Mouse (Mus musculus) mouse embryonic stem cell (cell line): ENCODE data around the gene Plcl1.
"Not testable (repeated sequence)": the region's sequence is repeated elsewhere in the genome, so short reads cannot be mapped to it uniquely, and the experiment has no call there.

Experiments used
- in situ Hi-C, 2 experiments: fragments of 300-500 bp; cut with MboI; formaldehyde crosslinking; loops; 1 replicate in 1 of 2; 3 replicates in 1 of 2; pipeline ENCODE4 v1.14.3; 2019 to 2020; ENCODE audit warnings: low sequenced_read_pairs in 2 of 2, low pct_unique_long_range_greater_than_20kb in 1 of 2, mixed read lengths in 1 of 2; ENCODE audit not compliant: unreplicated experiment in 1 of 2

The Plcl1 gene

DNA sequence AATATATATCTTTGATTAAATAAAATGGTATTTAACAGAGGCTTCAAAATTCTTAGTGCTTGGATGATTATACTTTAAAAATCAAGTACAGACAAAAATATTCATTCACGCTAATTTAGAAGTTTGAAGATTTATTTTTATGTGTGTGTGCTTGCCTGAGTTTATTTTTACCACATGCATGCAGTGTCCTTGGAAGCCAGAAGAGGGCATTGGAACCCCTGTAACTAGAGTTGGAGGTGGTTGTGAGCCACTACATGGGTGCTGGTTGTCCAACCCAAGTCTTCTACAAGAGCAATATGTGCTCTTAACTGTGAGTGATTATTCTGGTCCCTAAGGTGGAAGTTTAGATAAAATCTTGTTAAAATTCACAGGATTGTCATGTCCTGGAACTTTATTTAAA is 24.0 kb downstream of the Plcl1 start:
- in situ Hi-C loops: no loop called here

DNA sequence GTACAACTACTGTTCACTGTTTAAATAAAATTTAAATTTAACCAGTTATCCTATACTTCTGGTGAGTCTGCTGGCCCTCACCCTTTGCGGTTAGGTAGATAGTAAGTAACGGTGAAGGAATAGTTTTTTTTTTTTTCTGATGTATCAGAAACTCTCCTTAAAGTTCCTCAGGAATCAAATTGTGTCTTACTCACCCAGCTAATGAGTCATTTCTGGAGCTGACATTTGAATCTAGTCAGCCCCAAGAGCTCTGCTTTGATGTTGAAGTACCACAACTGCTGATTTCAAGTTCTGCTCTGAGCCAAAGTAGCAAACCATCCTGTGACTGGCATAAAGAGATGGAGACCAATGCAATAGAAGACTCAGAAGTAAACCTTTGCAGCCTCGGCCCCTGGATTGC is 24.9 kb downstream of the Plcl1 start:
- in situ Hi-C loops: no loop called here

DNA sequence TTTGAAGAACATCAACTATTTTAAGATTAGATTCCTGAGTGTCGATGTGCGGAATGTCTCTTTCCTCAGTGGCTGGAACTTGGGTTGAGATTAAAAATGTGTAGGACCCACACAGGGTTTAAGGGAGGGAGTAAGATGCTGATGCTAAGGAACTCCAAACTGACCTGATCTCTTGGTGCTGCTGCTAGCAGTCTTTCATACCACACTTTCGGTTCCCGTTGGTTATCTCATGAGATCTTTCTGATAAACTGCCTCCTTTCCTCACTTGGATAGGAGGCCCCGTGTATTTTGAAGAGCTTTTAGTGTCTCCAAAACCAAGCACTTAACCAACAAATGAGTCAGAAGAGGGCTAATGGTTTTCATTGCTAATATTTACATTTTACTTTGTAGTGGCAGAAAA is 30.9 kb downstream of the Plcl1 start:
- in situ Hi-C loops: no loop called here

DNA sequence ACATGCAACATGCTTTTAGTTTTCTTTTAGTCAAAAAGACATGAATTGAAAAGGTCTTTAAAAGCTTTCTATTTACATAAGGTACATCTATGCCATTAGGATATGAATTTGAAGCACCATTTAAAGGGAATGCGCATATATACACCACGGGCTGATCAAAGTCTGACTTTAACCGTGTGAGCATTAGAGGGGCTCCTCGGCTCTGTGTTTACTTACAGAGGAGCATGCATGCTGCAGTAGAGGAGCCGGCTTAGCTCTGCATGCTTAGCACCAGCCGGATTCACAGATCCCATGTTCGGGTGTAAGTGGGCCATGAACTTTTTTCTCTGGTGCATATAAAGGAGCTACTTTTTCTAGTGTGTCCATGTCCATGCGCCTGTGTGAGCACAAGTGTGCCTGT is 31.4 kb downstream of the Plcl1 start:
- in situ Hi-C loops: no loop called here

DNA sequence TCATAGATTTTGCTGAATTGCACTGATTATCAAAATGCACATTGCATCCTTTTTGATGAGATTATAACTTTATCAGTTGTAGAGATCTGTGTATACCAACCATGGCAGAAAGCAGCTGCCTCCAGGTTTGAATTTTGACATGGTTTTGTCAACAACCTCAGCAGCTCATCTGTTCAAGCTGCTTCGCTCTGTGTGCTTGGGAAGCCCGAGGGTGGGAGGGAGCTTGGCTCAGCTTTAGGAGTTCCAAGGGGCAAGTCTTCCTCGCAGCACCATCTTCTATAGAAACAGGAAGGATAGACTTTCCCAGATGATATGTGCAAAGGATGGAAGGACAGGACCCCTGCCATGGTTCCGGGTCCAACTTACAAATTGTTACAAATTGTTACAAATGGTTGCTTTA is 32.9 kb downstream of the Plcl1 start:
- in situ Hi-C loops: no loop called here

DNA sequence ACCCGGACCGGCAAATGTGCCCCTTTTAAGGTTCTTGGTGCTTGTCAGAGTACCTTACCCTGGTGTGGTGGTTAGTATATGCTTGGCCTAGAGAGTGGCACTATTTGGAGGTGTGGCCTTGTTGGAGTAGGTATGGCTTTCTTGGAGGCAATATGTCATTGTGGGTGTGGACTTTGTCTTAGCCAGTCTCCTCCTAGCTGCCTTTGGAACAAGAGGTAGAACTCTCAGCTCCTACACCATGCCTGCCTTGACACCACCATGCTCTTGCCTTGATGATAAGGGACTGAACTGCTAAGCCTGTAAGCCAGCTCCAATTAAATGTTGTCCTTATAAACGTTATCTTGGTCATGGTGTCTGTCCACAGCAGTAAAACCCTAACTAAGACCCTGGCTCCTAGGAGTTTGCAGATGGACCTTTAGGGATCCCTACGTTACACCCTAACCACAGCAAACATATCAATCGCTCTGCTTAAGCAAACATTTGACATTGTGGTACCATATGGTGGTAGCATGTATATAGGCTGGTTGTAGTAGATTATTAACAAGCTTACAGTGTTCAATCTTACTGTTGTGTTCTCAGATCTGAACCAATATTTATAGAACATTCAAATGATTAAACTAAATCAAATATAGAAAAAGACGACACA is 39.4 kb downstream of the Plcl1 start:
- in situ Hi-C loops: no loop called here

DNA sequence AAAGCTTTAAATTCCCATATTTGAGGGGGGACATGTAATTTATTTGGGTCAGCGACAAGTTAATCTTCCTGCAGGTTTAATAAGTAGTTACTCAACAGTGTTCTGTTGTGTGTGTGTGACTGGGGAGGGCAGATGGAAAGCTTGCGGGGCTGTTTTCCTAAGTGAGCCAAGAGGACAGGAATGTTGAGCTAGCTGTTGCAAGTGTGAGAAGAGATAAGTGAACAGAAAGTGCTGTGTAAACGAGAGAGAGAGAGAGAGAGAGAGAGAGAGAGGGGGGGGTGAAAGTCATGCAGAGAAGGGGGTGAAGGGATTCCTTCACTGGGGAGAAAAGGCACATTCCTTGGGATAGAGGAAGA is 39.9 kb downstream of the Plcl1 start:
- in situ Hi-C loops: no loop called here

DNA sequence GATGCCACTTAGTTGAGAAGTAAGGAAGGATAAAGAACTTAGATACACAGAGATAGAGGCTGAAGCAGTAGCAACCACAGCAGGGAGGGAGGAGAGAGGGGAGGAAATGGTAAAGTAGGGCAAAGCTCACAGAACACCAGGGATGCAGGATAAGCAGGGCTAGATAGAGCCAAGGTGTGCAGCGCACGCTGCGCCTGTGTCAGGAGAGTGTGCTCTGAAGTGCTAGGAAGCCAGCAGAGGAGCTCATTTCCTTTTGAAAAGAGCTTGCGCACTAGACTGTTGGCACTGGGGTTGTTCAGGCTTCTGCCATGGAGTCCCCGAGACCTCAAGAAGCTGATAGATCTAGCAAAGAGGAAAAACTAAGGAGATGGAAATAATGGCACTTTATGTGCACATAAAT is 40.6 kb downstream of the Plcl1 start:
- in situ Hi-C loops: no loop called here

DNA sequence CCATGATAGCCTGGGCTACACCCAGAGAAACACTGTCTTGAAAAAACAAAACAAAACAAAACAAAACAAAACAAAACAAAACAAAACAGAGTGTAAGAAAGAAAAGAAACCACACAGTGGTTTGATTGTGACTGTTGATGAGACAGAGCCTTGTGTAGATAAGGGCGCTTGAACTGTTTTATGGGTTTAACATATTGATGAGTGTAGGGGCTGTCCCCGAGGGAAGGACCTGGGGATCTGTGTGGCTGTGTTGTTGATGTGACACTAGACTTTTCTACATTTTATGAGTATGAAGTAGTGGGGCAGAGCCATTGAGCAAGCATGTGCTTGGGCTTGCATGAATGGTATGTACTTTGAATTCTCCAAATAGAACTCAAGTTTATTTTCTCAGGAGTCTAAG is 41.2 kb downstream of the Plcl1 start:
- in situ Hi-C loops: no loop called here

DNA sequence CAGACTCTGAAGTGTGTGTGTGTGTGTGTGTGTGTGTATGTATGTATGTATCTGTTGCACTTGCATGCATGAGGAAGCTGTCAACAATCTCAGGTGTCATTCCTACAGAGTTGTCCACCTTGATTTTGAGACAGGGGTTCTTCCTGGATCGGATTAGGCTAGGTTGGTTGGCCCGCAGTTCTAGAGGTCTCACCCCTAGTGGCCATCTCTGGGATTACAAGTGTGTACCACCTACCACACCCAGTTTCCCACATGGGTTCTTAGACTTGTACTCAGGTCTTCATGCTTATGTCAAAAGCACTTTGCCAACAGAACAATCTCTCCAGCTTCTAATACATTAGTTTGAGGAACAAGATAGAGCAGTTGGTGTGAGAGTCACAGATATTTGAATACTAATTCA is 41.9 kb downstream of the Plcl1 start:
- in situ Hi-C loops: no loop called here

DNA sequence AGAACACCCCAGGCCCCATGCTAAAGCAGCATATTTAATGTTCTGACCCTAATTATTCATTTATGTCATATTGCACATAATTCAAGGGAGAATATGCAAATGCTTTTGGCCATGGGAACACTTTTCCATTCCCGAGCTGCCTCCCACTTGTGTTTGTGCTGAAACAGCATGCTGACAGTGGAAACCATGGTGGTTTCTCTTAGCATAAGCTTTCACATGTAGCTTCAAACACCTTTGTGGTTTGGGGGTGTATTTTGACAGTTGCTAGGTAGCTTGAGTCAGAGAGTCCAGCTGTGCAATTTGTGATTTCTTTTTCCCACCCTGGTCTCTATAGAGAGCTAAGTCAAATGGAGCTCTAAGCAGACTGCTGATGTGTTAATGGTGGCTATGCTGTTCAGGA is 42.4 kb downstream of the Plcl1 start:
- in situ Hi-C loops: no loop called here

DNA sequence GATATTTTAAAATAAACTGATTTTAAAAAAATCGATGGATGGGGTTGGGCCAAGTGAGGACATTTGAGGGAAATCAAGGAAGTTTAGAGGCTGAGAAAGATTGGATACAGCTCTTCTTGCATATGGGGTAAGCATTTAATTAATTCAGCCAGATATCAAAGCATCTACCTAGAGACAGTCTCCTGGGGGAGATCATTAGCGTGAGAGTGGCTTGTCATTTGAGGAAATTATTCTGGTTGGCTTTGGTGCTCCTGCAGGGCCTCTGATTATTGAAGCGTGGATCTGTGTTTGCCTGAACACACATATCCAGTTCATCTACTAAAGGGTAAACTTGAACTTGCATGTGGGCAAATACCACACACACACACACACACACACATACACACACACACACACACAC is 44.1 kb downstream of the Plcl1 start:
- in situ Hi-C loops: no loop called here

DNA sequence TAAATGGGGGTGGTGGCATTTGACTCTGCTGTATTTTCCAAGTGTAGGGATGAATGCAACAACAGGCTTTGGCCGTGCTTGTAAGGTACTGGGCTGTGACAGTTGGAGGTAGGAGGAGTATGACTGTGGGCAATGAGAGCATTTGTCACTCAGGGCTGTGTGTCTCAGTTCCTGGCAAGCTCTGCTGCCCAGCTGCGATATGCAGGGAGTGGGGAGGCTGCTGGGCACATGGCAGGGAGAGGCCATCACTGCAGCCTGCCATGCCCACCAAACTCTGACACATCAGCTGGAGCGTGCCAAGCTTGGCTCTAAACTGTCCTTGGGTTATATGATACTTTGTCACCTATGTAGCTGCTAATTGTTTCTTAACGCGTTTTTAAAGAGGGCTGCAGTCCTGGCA is 48.4 kb downstream of the Plcl1 start:
- in situ Hi-C loops: no loop called here

DNA sequence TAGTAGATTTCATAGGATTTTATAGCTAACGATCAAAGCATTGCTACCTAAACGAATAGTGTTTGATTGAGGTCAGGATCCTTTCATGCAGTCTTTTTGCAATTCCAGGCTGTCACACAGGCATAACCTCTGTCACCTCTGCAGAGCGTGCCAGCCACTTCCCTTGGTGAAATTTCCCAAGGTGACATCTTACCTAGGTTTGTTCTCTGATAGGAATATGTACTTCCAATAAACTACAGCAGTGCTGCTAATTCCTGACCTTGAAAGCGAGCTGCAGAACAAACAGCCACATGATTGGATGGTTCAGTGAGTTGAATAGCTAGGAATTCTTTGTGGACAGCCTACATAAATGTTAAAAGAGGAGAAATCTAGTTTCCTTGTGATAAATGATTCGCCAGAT is 56.6 kb downstream of the Plcl1 start:
- in situ Hi-C loops: no loop called here

DNA sequence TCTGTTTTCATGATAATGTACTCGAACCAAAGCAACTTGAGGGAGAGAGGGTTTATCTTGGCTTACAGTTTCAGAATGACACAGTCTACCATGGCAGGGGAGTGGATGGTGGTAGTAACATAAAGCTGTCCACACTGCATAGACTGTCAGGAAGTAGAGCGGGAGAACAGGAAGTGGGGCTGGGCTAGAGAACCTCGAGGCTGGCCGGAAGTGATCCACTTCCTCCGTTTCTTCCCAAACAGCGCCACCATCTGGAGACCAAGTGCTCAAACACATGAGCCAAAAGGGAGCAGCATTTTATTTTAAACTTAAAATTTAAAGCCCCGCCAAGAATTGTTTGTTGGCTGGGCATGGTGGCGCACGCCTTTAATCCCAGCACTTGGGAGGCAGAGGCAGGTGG is 68.0 kb downstream of the Plcl1 start:
- in situ Hi-C loops: no loop called here

DNA sequence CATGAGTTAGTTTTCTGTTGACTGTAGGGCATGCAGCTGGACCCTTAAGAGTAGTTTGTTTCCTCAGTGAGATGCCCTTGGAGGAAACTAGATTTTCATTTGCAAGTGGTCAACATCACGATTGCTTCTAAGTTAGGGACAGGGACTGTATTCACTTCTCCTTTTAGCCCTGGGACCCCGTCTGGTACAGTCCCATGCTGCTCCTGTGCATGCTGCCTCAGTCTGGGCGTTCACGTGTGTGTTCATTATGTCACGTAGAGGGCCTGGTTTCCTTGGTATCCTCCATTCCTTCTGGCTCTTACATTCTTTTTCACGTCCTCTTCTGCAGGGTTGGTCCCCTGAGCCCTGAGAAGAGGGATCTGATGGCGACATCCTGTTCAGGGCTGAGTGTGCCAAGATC is 69.3 kb downstream of the Plcl1 start:
- in situ Hi-C loops: no loop called here

DNA sequence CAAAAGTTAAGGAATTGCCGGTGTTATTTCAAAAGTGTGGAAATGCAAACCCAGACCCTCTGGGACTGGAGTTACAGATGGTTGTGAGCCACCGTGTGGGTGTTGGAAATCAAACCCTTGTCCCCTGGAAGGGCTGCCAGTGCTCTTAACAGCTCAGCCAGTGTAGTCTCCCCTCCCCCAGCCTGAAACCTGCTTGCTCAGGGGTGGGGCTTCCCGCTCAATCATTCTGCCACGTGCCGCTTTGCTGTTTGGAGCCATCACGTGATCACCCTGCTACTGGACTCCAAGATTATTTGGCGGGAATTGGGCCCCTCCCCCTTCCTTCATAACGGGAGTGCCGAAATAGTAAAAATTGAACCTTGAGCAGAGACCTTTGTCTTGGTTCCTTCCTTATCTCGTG is 81.7 kb downstream of the Plcl1 start:
- in situ Hi-C loops: not testable (repeated sequence)

DNA sequence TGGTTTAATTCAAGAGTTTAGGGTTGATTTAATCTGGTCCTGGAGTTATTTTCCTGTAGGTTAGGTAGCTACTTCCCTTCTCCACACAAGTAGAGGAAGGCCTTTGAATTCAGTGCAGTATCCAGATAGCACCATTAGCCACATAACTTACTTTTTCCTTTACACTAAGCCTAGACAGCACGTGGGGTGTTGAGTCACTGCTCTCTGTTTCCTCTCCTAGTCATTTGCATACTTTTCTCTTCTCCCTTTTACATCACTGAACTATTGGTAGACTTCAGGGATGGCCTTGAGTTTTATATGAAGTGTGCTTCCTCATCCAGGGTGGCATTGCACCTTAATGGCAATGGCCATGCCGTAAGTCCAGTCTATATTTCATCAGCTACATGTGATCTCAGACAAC is 82.5 kb downstream of the Plcl1 start:
- in situ Hi-C loops: no loop called here

DNA sequence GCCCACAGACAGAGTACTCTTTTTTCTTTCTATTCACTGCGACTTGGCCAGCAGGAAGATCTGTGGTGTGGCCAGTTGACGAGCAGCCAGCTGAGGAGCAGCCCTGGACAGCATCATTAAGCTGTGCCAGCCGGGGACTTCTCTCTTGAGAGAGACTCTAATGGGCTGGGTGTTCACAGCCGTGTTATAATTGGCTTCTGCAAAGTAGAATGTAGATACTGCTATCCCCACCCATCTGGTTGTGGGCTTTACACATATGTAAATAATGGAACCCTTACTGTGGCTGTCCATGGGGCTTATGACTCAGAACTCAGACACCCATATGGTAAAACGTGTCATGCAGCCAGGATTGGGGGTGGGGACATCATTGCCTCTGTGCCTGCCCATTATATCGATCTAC is 83.6 kb downstream of the Plcl1 start:
- in situ Hi-C loops: no loop called here

DNA sequence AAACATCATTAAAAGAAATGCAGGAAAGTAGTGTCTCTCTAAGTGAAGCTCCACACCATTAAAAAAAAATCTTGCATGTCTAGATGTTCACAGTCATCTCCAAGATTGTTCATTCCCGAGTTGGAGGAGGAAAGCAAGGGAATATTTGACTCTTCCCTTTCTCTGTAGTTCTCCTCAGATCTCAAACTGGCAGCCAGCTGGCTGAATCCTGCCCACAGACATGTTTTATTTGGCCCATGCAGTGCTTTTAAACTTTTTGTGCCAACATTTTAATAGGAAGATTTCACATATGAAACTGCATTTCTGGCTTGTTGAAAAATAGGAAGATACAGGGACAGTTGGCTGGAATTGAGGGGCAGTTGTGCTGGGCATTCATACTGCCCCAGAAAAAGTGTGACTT is 94.2 kb downstream of the Plcl1 start:
- in situ Hi-C loops: no loop called here

DNA sequence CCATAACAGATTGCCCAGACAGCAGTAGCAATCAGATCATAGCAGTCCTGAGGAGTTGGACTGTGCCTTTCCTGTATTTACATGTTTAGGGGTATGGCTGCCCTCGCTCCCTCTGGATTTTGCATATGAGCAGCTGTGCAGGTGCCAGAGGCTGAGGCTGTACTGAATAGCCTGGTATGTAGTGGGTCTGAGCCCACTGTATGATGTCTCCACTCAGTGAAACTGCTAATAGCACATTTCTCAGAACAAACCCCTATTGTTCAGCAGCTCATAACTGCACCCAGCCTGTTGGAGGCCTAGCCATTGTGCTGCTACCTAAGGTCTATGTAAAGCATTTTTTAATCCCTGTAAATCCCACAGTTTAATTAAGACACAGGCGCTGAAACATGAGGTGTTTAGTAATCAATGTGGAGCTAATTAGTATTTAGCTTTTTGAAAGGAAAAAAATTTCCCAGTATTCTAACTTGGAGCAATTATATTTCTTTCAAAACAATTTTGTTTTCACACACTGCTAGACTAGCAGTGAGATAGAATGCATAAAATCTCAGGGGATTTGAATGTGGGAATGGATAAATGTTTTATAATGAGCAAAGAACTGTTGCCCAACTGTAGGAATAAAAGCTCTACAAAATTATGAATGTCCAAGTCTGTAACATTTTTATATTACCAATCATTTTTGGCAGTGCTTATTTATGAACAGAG is 95.4 kb downstream of the Plcl1 start:
- in situ Hi-C loops: no loop called here
